Mouse (Mus musculus): Measurements from ENCODE around the gene Tamm41. TPM values are rescaled to one million over a fixed set of nuclear protein-coding genes. Genes with fewer than 3 reads are reported as not detected.

The Tamm41 gene
- total RNA-seq (2023), result 1 to 10 TPM; 8.5 to 9.2 TPM

GRCm38 (mm10) chr6:115037103-115038094, at the start of gene Tamm41:
Tamm41 (minus strand) TSS chr6:115037876.

GRCm38 (mm10) chr6:114969213-114970120, 68.2 kb downstream of the Tamm41 start, which contains the start of gene Vgll4:
Vgll4 (minus strand) TSS chr6:114969994.

Other genes with a start within 250 kb of the Tamm41 start
- gene Vgll4, start 67.9 kb downstream of the Tamm41 start, total RNA-seq (2023), result 10 to 100 TPM; 34.8 to 37.8 TPM
- gene Syn2, start 97.0 kb upstream of the Tamm41 start, total RNA-seq (2023), result not detected
- not detected for gene Gm17482, start 189.5 kb upstream of the Tamm41 start, total RNA-seq (2023)
- not detected for gene Timp4, start 214.3 kb upstream of the Tamm41 start, total RNA-seq (2023)

Measured in neutrophil, adult 83 days (primary cell).